Mouse (Mus musculus) ES-E14 (cell line): ENCODE measurements at regions not wholly inside any gene's neighbourhood (a gene's known extent, or its start where the extent isn't known, plus 50 kb on each side); places are given as distances from the start of the nearest gene placed in this dataset.

ENCODE experiments used
- MAFK ChIP-seq: IDR thresholded peaks from 2 replicates; pipeline ENCODE4 v1.6.1; 2014; ENCODE audit warnings: mild to moderate bottlenecking, low read depth, low read length, inconsistent platforms; ENCODE audit not compliant: insufficient read depth
- ZC3H11A ChIP-seq: IDR thresholded peaks from 2 replicates; pipeline ENCODE4 v1.6.1; 2012; ENCODE audit warnings: low read depth, mild to moderate bottlenecking, inconsistent platforms, low read length, borderline replicate concordance

GRCm38 (mm10) chr5:44925476-44925875 is 126.0 kb upstream of the Ldb2 start:
- no peak for TF ChIP-seq ZC3H11A
- no peak for TF ChIP-seq MAFK
